Mouse (Mus musculus) heart, adult 9 months (tissue): Measurements from ENCODE around the gene Maml3.

Experiments used
- DNase-seq, 2 experiments: peaks; one replicate each; pipeline ENCODE4 v3.0.0; 2022; ENCODE audit warnings: low spot score in 2 of 2

Maml3 gene

GRCm38 (mm10) chr3:51668607-51669006, 436.3 kb downstream of the Maml3 start:
- DNase-seq, result no peak

- no peak for DNase-seq
Measured at GRCm38 (mm10) chr3:51662557-51662956, 442.3 kb downstream of the Maml3 start.

- DNase-seq, result no peak
Measured at GRCm38 (mm10) chr3:51661880-51662550, 442.9 kb downstream of the Maml3 start.

GRCm38 (mm10) chr3:51661376-51661775, 443.5 kb downstream of the Maml3 start:
- DNase-seq, result no peak

- DNase-seq, result no peak
Measured at GRCm38 (mm10) chr3:51660821-51661276, 444.0 kb downstream of the Maml3 start.

GRCm38 (mm10) chr3:51660060-51660459, 444.8 kb downstream of the Maml3 start, which contains the start of gene Mgst2:
Gene Mgst2, plus strand, starts transcription at chr3:51660360.
- DNase-seq, result no peak

- no peak for DNase-seq
Measured at GRCm38 (mm10) chr3:51659415-51659814, 445.5 kb downstream of the Maml3 start.

- DNase-seq, result no peak
Measured at GRCm38 (mm10) chr3:51654303-51655055, 450.4 kb downstream of the Maml3 start.

GRCm38 (mm10) chr3:51652701-51653100, 452.2 kb downstream of the Maml3 start:
- DNase-seq, result peak; percentile 49 to 62

GRCm38 (mm10) chr3:51652292-51652691, 452.6 kb downstream of the Maml3 start:
- DNase-seq, result peak; percentile 68 to 71

GRCm38 (mm10) chr3:51651149-51651548, 453.7 kb downstream of the Maml3 start:
- no peak for DNase-seq

GRCm38 (mm10) chr3:51649986-51650385, 454.9 kb downstream of the Maml3 start:
- no peak for DNase-seq

GRCm38 (mm10) chr3:51649426-51649825, 455.4 kb downstream of the Maml3 start:
- peak in 1 of 2 experiments; percentile 47 for DNase-seq

GRCm38 (mm10) chr3:51648037-51648664, 456.7 kb downstream of the Maml3 start:
- peak; percentile 56 to 73 for DNase-seq

GRCm38 (mm10) chr3:51647356-51647755, 457.5 kb downstream of the Maml3 start:
- DNase-seq, result no peak

GRCm38 (mm10) chr3:51646301-51646700, 458.6 kb downstream of the Maml3 start:
- DNase-seq, result no peak

GRCm38 (mm10) chr3:51645484-51645883, 459.4 kb downstream of the Maml3 start:
- DNase-seq, result no peak

- no peak for DNase-seq
Measured at GRCm38 (mm10) chr3:51638260-51638659, 466.6 kb downstream of the Maml3 start.

GRCm38 (mm10) chr3:51637326-51637725, 467.6 kb downstream of the Maml3 start:
- no peak for DNase-seq

- no peak for DNase-seq
Measured at GRCm38 (mm10) chr3:51636700-51637099, 468.2 kb downstream of the Maml3 start.

GRCm38 (mm10) chr3:51635960-51636359, 468.9 kb downstream of the Maml3 start:
- no peak for DNase-seq
